Mouse (Mus musculus) intestine, postnatal 0 days (tissue): ENCODE results near the gene Tdrd9. TPM values are rescaled to one million over a fixed set of nuclear protein-coding genes. Genes with fewer than 3 reads are reported as not detected.
"Not testable (repeated sequence)": the region's sequence is repeated elsewhere in the genome, so short reads cannot be mapped to it uniquely, and the experiment has no call there.

Source experiments
- ATAC-seq: fragments of 200-750 bp; cut with Nextera tagmentation; 2 replicates; pipeline ENCODE4 v1.8.0; 2017; ENCODE audit warnings: mild to moderate bottlenecking, moderate TSS enrichment, moderate library complexity
- H3K27ac ChIP-seq: fragments of 300-500 bp; sonication (generic); 2 replicates; pipeline ENCODE4 v1.5.1; 2014; ENCODE audit warnings: mild to moderate bottlenecking, low read depth, low read length, moderate library complexity
- H3K27me3 ChIP-seq: fragments of 300-500 bp; sonication (generic); replicated peaks from 2 replicates; pipeline ENCODE4 v1.6.1; 2014; ENCODE audit warnings: low read length, mixed read lengths; ENCODE audit not compliant: control insufficient read depth, insufficient read depth
- H3K36me3 ChIP-seq: fragments of 300-500 bp; sonication (generic); 2 replicates; pipeline ENCODE4 v1.6.1; 2014; ENCODE audit warnings: mild to moderate bottlenecking, moderate library complexity; ENCODE audit not compliant: control insufficient read depth, insufficient read depth
- H3K4me1 ChIP-seq: fragments of 300-500 bp; sonication (generic); replicated peaks from 2 replicates; pipeline ENCODE4 v1.6.1; 2014; ENCODE audit warnings: antibody characterized with exemption, low read length, mixed read lengths; ENCODE audit not compliant: control insufficient read depth, insufficient read depth
- H3K4me2 ChIP-seq: fragments of 300-500 bp; sonication (generic); replicated peaks from 2 replicates; pipeline ENCODE4 v1.6.1; 2014; ENCODE audit warnings: low read depth, mild to moderate bottlenecking, moderate library complexity
- H3K4me3 ChIP-seq: fragments of 300-500 bp; sonication (generic); 2 replicates; pipeline ENCODE4 v1.5.1; 2014; ENCODE audit warnings: low read depth, low read length
- H3K9ac ChIP-seq: fragments of 300-500 bp; sonication (generic); 2 replicates; pipeline ENCODE4 v1.6.1; 2014; ENCODE audit warnings: mild to moderate bottlenecking, low read depth, low read length
- H3K9me3 ChIP-seq: fragments of 300-500 bp; sonication (generic); 2 replicates; pipeline ENCODE4 v1.6.1; 2016; ENCODE audit warnings: mixed run types; ENCODE audit not compliant: control insufficient read depth
- CTCF ChIP-seq: sonication (generic); IDR thresholded peaks from 2 replicates; pipeline ENCODE4 v1.5.1; 2016; ENCODE audit warnings: low read depth, mild to moderate bottlenecking, control low read depth, antibody characterized with exemption, moderate library complexity
- WGBS: fragments of 180-500 bp; shearing (Covaris S2); extraction: QIAGEN DNeasy Blood & Tissue Kit; methylation state at CpG from one replicate; pipeline ENCODE4 v1.1.7; 2014; 5-methylcytosine and 5-hydroxymethylcytosine counted together
- polyA plus RNA-seq: library from polyadenylated mRNA; unstranded; fragments of >200 nt; fragmentation: Nextera tagmentation; extraction: Ambion mirVana; gene quantifications from 2 replicates; pipeline ENCODE4 v1.2.1, GENCODE M21; 2015

Tdrd9 gene
- polyA plus RNA-seq, 1 experiment from 2014 or later = 0.04 TPM

DNA sequence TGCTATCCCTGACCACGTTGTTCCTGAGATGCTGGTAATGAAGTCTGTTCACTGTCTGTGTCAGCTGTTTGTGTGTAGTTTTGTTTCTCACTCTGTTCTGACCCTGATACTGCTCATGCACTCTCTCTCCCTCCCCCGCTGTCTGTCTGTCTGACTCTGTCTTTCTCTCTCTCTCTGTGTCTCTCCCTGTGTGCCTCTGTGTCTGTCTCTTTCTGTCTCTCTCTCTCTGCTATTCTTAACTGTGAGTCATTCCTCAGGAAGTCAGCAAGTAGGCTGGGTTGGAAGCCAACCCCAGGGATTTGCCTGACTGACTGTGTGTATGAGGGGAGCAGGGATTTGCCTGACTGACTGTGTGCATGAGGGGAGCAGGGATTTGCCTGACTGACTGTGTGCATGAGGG, 51.9 kb downstream of the Tdrd9 start:
- no peak for TF ChIP-seq CTCF

DNA sequence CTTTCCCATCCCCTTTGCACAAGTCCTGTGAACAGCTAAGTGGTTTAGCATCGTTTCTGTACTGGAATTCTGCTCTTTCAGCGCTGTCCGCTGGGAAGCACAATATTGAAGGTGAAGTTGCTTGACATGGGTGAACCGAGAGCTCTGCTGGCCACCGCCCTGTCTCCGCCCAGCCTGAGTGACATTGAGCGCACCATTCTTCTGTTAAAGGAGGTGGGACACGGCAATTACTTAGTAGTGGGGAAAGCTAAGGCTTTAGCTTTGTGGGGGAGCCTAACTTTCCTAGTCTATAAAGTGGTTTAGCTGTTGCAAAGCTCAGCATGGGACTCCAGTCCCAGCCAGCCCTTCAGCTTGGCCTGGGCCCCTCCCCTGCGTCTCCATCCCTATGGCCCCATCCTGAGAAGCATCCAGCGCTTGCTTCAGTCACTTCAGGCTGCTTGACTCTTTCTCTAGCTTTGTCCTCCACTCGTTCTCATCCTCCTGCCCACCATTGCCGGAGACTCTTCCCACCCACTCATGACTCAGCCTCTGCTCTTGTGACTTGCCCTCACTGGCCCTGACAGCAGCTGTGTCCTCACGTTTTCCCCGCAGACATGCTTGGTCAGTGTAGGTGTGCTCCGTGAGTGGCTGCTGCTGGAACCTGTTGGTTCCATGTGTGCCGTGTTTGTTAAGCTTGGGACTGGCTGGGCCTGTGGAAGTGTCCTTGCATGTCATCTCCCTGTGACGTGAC, 53.4 kb downstream of the Tdrd9 start:
- Histone ChIP-seq H3K27ac (no peak overlapping the region), H3K36me3 (no peaks in the 10 kb centered on the region), H3K4me1 (no peaks in the 10 kb centered on the region), H3K9me3 (peaks cover 6% of the 10 kb centered on the region; the same call in 1 of the 2 replicates), H3K4me3 (no peak overlapping the region), H3K27me3 (no peaks in the 10 kb centered on the region), H3K4me2 (no peak overlapping the region), H3K9ac (no peak overlapping the region)
- TF ChIP-seq CTCF = no peak
- 82% methylated on average over 17 of the region's 17 CpGs for WGBS
- no peak for ATAC-seq

More for the DNA sequence above, 51.9 kb downstream of the Tdrd9 start:
- Histone ChIP-seq H3K4me2 (no peak overlapping the region), H3K9ac (no peak overlapping the region), H3K36me3 (no peaks in the 10 kb centered on the region), H3K27me3 (no peaks in the 10 kb centered on the region), H3K27ac (no peak overlapping the region), H3K4me3 (no peak overlapping the region), H3K4me1 (no peaks in the 10 kb centered on the region), H3K9me3 (peaks cover 6% of the 10 kb centered on the region; the same call in 1 of the 2 replicates)
- ATAC-seq = no peak
- WGBS = 75% methylated on average over 2 of the region's 2 CpGs

DNA sequence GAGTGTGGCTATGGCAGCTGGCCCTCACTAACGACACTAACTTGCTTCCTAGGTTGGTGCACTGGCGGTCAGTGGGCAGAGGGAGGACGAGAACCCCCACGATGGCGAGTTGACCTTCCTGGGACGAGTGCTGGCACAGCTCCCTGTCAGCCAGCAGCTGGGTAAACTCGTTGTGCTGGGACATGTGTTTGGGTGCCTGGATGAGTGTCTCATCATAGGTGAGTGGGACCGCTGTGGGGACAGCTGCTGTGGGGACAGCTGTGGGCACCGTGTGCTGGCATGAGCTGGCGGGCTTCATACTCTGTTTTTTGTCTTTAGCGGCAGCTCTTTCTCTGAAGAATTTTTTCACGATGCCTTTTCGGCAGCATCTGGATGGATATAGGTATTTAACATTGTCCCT, 54.1 kb downstream of the Tdrd9 start:
- Histone ChIP-seq H3K36me3 (no peaks in the 10 kb centered on the region), H3K4me2 (no peak overlapping the region), H3K9me3 (peaks cover 6% of the 10 kb centered on the region; the same call in 1 of the 2 replicates), H3K9ac (no peak overlapping the region), H3K27me3 (no peaks in the 10 kb centered on the region), H3K27ac (no peak overlapping the region), H3K4me1 (no peaks in the 10 kb centered on the region), H3K4me3 (no peak overlapping the region)
- no peak for TF ChIP-seq CTCF
- WGBS = 93% methylated on average over 13 of the region's 13 CpGs
- ATAC-seq = no peak

GRCm38 (mm10) chr12:112025907-112026645, 54.7 kb downstream of the Tdrd9 start:
- 69% methylated on average over 14 of the region's 14 CpGs for WGBS
- H3K4me2 ChIP-seq = no peak overlapping the region
- no peak for TF ChIP-seq CTCF
- no peak overlapping the region for H3K9ac ChIP-seq
- no peaks in the 10 kb centered on the region for H3K27me3 ChIP-seq
- no peak overlapping the region for H3K4me3 ChIP-seq
- H3K27ac ChIP-seq = no peak overlapping the region
- ATAC-seq = no peak
- H3K4me1 ChIP-seq = no peaks in the 10 kb centered on the region
- H3K9me3 ChIP-seq = peaks cover 6% of the 10 kb centered on the region; the same call in 1 of the 2 replicates
- no peaks in the 10 kb centered on the region for H3K36me3 ChIP-seq

- Histone ChIP-seq H3K36me3 (no peaks in the 10 kb centered on the region), H3K4me1 (no peaks in the 10 kb centered on the region), H3K27me3 (no peaks in the 10 kb centered on the region), H3K9me3 (no peaks in the 10 kb centered on the region), H3K4me2 (no peak overlapping the region), H3K9ac (no peak overlapping the region), H3K27ac (no peak overlapping the region), H3K4me3 (no peak overlapping the region)
- TF ChIP-seq CTCF = no peak
- 79% methylated on average over 4 of the region's 4 CpGs for WGBS
- no peak for ATAC-seq
These were observed 56.0 kb downstream of the Tdrd9 start for GRCm38 (mm10) chr12:112027408-112027807.

DNA sequence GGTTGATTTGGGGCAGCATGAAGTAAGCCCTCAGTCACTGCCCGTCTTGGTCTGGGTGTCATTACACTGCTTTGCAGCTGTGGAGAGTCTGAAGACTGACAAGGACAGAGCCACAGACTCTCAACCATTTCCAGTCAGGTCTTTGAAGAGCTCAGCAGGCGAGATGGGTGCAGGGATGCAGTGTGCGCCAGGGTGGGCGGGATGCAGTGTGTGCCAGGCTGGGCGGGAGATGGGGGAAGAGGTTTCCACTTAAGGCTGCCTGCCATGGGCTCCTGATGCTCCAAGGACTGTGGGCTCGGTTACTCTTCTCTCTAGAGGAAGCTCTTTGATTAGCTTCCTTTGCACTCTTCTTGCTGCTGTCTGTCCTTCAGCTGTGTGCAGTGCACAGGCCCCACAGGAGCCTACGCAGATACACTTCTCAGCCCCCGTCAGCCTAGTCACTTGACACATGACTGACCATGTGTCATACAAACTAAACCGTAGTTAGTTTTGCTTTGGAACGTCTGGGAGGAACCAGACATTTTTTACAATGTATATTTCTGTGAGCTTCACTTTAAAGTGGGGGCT, 62.1 kb downstream of the Tdrd9 start:
- Histone ChIP-seq H3K9me3 (no peaks in the 10 kb centered on the region), H3K9ac (no peak overlapping the region), H3K4me1 (no peaks in the 10 kb centered on the region), H3K36me3 (no peaks in the 10 kb centered on the region), H3K4me2 (no peak overlapping the region), H3K27me3 (no peaks in the 10 kb centered on the region), H3K4me3 (no peak overlapping the region), H3K27ac (no peak overlapping the region)
- TF ChIP-seq CTCF = no peak
- ATAC-seq = no peak
- 79% methylated on average over 10 of the region's 10 CpGs for WGBS

DNA sequence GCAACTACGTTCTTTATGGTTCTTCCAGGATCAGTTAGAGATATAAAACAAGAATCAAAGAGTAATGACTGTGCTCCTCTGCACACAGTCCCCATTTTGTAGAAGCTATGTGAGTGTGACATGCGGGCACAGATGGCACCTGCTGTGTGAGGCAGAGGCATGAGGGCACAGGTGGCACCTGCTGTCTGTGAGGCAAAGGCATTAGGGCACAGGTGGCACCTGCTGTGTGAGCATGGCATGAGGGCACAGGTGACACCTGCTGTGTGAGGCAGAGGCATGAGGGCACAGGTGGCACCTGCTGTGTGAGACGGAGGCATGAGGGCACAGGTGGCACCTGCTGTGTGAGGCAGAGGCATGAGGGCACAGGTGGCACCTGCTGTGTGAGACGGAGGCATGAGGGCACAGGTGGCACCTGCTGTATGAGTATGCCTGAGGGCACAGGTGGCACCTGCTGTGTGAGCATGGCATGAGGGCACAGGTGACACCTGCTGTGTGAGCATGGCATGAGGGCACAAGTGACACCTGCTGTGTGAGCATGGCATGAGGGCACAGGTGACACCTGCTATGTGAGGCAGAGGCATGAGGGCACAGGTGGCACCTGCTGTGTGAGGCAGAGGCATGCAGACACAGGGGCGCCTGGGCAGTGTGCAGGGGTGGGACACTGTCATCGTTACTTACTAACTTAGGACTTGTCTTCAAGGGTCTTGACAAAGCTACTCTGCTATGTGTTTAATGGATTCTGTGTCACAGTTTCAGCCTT, 64.2 kb downstream of the Tdrd9 start:
- H3K36me3 ChIP-seq, H3K4me3 ChIP-seq, H3K27me3 ChIP-seq, H3K9ac ChIP-seq, H3K9me3 ChIP-seq, H3K27ac ChIP-seq, H3K4me1 ChIP-seq, ATAC-seq, H3K4me2 ChIP-seq: not testable (repeated sequence)
- WGBS = 82% methylated on average over 6 of the region's 6 CpGs
